Mouse (Mus musculus): Measurements from ENCODE around the gene Dgkd.

The Dgkd gene

GRCm38 (mm10) chr1:87935095-87935494 lies 82.0 kb downstream of the Dgkd start:
- in situ Hi-C loops (cut with MboI, MseI): no loop called here

GRCm38 (mm10) chr1:87935546-87935945 lies 82.5 kb downstream of the Dgkd start:
- in situ Hi-C loops (cut with MboI, MseI): no loop called here

GRCm38 (mm10) chr1:87936075-87936474 lies 83.0 kb downstream of the Dgkd start:
- in situ Hi-C loops (cut with MboI, MseI): no loop called here

GRCm38 (mm10) chr1:87936516-87936915 lies 83.4 kb downstream of the Dgkd start:
- in situ Hi-C loops (cut with MboI, MseI): no loop called here

- in situ Hi-C loops (cut with MboI, MseI): no loop called here
Observed at GRCm38 (mm10) chr1:87941765-87942164, 88.7 kb downstream of the Dgkd start.

GRCm38 (mm10) chr1:87947681-87948091 lies 94.6 kb downstream of the Dgkd start:
- in situ Hi-C loops (cut with MboI, MseI): no loop called here

- in situ Hi-C loops (cut with MboI, MseI): no loop called here
Observed at GRCm38 (mm10) chr1:87951641-87952040, 98.6 kb downstream of the Dgkd start.

- in situ Hi-C loops (cut with MboI, MseI): no loop called here
Observed at GRCm38 (mm10) chr1:87953073-87953472, 100.0 kb downstream of the Dgkd start.

GRCm38 (mm10) chr1:87958931-87959330 lies 105.8 kb downstream of the Dgkd start:
- in situ Hi-C loops (cut with MboI, MseI): no loop called here

GRCm38 (mm10) chr1:87959532-87959931 lies 106.4 kb downstream of the Dgkd start:
- in situ Hi-C loops (cut with MboI, MseI): no loop called here

- in situ Hi-C loops (cut with MboI, MseI): loop anchor here (10.0 kb wide), 1 partner anchor 1715 kb away; no protein-coding TSS in a partner anchor
Observed at GRCm38 (mm10) chr1:87959998-87960431, 106.9 kb downstream of the Dgkd start.

GRCm38 (mm10) chr1:87960752-87961151 lies 107.7 kb downstream of the Dgkd start:
- in situ Hi-C loops (cut with MboI, MseI): loop anchor here (10.0 kb wide), 1 partner anchor 1716 kb away; no protein-coding TSS in a partner anchor

- in situ Hi-C loops (cut with MboI, MseI): loop anchor here (10.0 kb wide), 1 partner anchor 1717 kb away; no protein-coding TSS in a partner anchor
Observed at GRCm38 (mm10) chr1:87961459-87962167, 108.5 kb downstream of the Dgkd start.

- in situ Hi-C loops (cut with MboI, MseI): no loop called here
Observed at GRCm38 (mm10) chr1:87970381-87970780, 117.3 kb downstream of the Dgkd start.

GRCm38 (mm10) chr1:87982291-87982690 lies 129.2 kb downstream of the Dgkd start:
- in situ Hi-C loops (cut with MboI, MseI): no loop called here

GRCm38 (mm10) chr1:87992716-87993115 lies 139.6 kb downstream of the Dgkd start:
- in situ Hi-C loops (cut with MboI, MseI): no loop called here
